Mouse (Mus musculus): Measurements from ENCODE around the gene Hist1h4h.
"Not testable (repeated sequence)": the region's sequence is repeated elsewhere in the genome, so short reads cannot be mapped to it uniquely, and the experiment has no call there.

The Hist1h4h gene

DNA sequence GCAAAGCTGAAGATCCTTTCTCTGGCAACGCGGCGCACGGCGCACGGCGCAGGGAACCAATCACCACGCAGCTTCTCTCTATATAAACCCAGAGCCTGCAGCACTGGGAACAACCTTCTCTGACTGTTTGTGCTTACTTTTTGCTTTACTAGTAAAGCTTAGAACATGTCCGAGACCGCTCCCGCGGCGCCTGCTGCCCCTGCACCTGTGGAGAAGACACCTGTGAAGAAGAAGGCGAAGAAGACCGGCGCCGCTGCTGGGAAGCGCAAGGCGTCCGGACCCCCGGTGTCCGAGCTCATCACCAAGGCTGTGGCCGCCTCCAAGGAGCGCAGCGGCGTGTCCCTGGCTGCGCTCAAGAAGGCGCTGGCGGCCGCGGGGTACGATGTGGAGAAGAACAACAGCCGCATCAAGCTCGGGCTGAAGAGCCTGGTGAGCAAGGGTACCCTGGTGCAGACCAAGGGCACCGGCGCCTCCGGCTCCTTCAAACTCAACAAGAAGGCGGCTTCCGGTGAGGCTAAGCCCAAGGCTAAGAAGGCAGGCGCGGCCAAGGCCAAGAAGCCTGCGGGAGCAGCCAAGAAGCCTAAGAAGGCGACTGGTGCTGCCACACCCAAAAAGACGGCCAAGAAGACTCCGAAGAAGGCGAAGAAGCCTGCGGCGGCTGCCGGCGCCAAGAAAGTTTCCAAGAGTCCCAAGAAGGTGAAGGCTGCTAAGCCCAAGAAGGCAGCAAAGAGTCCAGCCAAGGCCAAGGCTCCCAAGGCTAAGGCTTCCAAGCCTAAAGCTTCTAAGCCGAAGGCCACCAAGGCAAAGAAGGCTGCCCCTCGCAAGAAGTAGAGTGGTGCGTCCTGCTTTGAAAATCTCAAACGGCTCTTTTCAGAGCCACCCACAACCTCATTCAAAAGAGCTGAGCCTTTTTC lies 24.3 kb downstream of the Hist1h4h start:
- DNase-seq (ENCODE audit: low spot score in 2 of 2) = peak; percentile 69 to 79

DNA sequence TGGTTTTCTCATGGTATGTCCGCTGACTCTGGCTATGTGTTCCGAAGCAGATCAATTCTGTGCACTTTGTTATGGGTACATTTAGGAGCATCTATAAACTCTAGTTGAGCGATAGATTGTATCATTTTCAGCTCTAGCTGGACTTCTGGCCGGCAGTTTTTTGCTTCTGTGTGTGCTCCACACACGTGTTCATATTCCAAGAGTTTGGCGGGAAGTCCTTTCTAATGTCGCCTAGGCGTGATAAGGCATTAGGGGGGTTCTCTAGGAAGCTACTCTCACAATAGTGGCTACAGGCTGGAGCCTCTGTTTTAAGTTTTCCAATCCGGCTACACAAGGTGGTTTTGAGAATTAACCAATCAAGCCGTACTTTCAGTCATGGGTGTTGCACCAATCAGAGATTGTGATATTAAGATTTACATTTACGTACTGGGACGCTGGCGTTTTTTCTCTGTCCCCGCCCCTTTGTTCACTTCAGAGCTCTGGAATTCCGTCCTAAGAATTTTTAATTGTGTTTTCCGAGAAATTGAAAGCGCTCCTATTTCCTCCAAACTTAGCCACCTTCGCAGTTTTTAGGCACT lies 25.1 kb downstream of the Hist1h4h start:
- peak; percentile 49 to 56 for DNase-seq (ENCODE audit: low spot score in 2 of 2)

DNA sequence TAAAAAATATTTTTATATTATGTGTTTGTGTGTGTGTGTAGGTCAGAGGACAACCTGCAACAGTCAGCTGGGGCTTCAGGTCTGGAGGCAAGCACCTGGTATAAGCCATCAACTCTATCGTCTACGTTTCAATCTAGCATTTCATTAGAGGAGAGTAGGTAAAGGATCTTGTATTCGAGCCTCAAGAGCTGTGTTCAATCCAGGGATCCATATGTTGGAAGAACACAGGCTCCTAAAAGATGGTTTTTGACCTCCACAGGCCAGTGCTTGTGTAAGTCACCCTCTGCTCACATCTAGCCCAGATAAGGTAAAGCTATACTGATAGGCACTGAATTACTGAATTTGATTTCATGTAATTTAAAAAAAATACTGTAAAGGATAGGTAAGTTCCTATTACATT lies 26.1 kb downstream of the Hist1h4h start:
- DNase-seq (ENCODE audit: low spot score in 2 of 2) = no peak

DNA sequence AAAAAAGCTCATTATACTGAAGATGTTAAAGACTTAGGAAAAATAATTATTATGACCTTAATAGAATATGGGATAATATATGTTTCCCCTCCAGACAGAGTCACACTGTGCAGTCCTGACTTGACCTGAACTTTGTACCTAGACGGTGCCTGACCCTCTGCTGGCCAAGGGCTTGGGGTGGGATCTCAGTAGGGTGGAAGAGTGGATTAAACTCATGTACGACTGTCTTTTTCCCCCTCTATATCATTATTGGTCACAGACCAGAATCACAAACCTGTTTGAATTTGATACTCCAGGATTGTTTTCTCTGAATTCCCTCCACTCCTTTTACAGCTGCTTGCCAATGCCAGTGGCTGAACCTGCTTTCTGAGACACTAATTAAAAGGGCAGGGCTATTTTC lies 29.8 kb downstream of the Hist1h4h start:
- DNase-seq (ENCODE audit: low spot score in 2 of 2) = not testable (repeated sequence)

DNA sequence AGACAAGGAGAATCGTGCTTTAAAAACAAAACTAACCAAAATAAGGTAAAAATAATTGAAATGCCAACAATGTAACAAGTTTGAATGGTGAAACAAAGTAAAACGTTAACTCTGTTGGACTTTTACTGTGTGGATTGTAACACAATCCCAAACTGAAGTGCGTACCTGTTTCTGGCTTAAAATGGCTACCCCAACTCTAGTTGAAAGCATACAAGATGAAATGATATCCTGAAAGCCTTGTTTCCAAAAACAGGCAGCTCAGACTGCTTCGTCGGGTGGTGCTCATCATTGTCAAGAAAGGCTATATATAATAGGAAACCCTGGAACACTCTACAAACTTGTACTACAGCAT lies 30.7 kb downstream of the Hist1h4h start:
- not testable (repeated sequence) for DNase-seq (ENCODE audit: low spot score in 2 of 2)

DNA sequence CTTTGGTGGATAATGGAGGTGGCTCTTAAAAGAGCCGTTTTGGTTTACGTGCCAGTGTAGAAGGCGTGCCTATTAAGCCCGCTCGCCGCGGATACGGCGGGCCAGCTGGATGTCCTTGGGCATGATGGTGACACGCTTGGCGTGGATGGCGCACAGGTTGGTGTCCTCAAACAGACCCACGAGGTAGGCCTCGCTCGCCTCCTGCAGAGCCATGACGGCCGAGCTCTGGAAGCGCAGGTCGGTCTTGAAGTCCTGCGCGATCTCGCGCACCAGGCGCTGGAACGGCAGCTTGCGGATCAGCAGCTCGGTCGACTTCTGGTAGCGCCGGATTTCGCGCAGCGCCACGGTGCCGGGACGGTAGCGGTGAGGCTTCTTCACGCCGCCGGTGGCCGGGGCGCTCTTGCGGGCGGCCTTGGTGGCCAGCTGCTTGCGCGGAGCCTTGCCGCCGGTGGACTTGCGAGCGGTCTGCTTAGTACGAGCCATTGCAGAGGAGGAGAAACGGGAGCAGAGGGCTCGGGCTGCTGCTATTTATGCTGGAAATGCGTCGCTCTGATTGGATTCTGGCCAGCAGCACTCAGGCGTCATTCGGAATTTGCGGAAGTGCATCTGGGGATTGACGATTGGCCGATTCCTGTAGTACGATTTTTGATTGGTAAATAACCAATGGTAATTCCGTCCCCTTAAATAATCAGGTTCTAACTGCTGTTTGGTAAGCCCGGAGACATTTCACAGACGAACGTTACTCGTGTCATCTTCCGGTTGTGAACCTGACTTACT lies 31.2 kb downstream of the Hist1h4h start, which contains the start of gene Hist1h3e:
TSS of gene Hist1h3e (minus strand) at position 487 of the 777 bp plus-strand sequence.
- peak; percentile 90 to 94 for DNase-seq (ENCODE audit: low spot score in 2 of 2)

DNA sequence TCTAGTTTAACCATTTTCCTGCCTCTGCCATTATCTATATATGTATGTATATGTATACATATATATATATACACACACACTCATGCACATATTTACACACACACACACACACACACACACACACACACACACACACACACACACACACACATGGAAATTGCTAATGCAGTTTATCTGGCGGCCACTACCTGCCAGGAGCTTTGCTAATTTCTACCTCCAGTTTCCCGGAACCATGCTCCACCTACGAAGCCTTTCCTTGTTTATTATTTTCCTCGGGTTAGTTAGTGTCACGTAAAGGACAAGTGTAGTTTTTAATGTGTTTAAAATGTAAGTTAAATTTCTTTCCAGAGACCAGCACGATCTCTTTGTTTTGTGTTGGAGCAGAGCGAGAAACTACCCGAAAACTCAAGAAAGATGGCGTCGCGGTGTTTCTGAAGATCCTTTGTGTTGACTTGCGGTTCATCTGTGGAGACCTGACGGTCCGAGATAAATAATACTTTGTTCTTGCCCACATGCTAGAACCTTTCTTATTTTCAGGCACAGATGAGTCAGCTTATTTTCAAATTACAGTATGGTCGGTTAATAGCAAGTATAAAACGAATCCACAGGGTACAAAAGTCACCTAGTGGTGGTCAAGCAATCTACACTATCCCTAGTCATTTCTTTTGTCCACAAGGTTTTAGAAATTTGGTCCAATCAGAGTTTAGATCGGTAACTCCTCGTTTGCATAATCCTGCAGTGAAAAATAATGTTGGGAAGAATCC lies 32.0 kb downstream of the Hist1h4h start:
- DNase-seq (ENCODE audit: low spot score in 2 of 2) = no peak

DNA sequence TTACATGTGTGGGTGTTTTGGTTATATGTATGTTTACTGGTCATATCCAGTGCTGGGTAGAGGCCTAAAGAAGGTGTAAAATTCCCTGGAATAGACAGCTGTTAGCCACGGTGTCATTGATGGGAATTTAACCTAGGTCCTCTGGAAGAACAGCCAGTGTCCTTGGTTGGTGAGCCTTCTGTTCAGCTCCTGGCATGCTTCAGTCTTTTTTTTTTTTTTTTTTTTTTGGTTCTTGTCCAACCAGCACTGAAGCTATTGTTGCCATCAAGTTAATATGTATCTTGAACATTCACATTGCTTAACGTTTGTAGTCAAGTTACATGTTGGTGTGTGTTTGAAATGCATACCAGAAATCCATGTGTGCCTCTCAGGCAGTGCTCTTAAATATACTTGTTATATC lies 33.6 kb downstream of the Hist1h4h start:
- DNase-seq (ENCODE audit: low spot score in 2 of 2) = no peak

DNA sequence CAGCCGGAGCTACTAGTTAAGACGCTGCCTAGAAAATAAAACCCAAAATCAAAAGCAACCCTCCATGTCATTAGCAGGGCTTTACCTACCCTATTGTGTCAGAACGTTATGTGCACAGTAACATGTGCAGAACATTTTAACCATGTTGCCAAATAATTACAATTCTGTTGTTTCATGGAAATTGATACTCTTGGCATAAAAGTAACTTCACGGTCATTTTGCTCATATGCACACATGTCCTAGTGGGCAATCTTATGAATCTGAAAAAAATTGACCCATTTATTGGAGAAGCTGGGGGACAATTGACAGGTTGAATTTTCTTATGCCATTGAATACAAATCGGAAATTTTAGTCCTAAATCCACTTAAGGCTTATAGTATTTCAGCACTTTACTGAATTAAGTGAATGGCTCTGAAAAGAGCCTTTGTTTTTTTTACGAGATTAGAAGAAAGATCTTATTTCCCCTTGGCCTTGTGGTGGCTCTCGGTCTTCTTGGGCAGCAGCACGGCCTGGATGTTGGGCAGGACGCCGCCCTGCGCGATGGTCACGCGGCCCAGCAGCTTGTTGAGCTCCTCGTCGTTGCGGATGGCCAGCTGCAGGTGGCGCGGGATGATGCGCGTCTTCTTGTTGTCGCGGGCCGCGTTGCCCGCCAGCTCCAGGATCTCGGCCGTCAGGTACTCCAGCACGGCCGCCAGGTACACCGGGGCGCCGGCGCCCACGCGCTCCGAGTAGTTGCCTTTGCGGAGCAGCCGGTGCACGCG lies 39.6 kb downstream of the Hist1h4h start:
- not testable (repeated sequence) for DNase-seq (ENCODE audit: low spot score in 2 of 2)

DNA sequence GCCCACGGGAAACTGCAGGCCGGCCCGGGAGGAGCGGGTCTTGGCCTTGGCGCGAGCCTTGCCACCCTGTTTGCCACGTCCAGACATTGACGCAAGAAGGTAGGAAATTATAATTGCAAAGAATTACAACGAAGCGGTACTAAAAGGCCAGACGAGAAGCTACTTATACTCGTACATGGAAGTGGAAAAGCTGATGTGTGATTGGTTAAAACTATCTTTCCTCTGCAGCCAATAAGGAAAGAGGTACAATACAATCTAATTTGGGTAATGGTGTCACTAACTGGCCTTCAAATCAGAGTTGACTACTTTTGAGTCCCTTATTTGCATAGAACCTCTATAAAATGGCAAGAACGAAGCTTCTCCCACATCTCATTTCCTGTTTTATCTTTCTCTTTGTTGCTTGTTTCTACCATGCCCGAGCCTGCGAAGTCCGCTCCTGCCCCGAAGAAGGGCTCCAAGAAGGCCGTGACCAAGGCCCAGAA lies 40.2 kb downstream of the Hist1h4h start, which contains the start of the genes Hist1h2ae and Hist1h2bg:
TSS of gene Hist1h2ae (minus strand) at position 199 of the 482 bp plus-strand sequence.
TSS of gene Hist1h2bg (plus strand) at position 375 of the 482 bp plus-strand sequence.
- peak in 1 of 2 experiments; percentile 54 for DNase-seq (ENCODE audit: low spot score in 2 of 2)

DNA sequence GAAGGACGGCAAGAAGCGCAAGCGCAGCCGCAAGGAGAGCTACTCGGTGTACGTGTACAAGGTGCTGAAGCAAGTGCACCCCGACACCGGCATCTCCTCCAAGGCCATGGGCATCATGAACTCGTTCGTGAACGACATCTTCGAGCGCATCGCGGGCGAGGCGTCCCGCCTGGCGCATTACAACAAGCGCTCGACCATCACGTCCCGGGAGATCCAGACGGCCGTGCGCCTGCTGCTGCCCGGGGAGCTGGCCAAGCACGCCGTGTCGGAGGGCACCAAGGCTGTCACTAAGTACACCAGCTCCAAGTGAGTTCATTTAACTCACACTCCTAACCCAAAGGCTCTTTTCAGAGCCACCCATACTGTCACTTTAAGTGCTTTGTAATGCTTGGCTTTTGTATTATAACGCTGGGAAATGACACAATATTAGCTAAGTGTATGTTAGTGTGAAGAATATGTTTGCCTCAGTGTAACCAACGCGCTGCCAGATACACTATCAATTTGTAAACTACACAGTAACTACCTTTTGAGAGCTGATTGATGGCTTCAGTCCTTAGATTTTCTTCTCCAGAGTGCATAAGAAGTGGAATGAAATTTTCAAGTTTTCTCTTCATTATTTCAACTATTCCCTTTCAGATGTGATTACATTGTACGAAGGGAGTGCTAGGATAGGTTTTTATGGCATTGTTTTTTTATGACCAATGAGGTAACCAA lies 40.8 kb downstream of the Hist1h4h start:
- not testable (repeated sequence) for DNase-seq (ENCODE audit: low spot score in 2 of 2)

DNA sequence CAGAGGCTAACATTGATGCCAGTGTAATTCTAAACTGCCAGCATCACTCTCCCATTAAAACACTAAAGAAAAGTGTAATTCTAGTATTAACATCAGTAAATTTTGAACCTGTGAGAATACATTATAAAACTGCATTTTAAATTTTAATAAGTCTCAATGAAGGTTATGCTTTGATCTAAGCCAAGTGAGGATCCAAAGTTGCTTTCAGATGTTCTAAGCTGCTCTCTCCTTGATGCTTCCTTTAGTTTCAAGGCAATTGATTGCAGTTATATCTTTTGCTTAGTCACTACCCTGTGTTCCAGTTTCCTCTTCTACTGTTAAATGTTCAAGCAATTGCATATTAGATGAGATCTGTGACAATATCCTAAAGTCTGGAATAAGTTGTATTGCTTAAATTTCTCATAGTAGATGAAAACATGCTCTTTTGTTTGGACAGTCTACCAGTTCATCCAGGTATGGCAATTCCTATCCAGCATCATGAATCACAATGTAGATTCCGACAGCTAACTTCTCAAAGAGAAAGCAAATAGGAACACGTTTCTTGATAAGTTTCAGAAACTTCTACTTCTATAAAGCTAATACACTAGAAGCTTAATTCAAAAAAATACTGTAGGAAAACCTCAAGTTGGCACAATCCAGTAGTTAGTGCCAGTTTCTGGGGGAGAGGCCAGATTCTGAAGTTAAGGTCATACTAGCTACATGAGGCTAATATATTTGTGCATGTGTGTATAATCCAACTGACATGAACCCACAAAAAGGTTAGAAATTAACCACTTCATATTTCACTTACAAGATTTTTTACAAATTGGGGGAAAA lies 41.6 kb downstream of the Hist1h4h start:
- DNase-seq (ENCODE audit: low spot score in 2 of 2) = no peak

DNA sequence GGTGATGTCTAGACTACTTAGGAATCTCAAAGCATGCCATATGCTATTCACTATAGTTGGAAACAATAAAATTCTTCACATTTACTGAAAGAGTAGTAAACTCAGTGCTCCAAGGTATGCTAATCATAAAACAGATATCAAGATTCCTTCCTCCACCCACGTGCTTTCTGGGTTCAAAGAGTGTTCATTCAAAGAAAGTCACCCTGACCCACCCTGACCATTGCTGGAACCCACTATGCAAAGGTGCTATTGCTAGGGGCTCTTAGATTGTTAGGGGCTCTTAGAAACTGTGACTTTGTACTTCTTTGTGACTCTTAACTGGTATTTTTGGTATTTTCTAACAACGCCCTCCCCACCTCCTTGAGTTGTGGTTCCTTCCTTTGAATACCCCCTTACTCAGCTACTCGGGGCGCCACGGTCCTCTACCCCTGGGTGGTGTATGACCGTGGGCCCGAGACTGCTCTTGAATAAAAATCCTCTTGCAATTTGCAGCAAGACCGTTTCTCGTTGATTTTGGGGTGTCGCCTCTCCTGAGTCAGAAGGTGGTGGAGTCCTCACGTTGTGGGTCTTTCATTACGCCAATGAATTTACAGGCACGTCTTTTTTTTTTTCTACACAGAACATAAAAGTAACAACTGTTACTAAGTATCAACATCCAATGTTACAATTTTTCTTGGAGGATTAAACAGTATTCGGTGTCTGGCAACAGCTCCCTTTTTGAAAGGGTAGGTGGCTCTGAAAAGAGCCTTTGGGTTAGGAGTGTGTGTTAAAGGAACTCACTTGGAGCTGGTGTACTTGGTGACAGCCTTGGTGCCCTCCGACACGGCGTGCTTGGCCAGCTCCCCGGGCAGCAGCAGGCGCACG lies 42.4 kb downstream of the Hist1h4h start:
- DNase-seq (ENCODE audit: low spot score in 2 of 2) = not testable (repeated sequence)

DNA sequence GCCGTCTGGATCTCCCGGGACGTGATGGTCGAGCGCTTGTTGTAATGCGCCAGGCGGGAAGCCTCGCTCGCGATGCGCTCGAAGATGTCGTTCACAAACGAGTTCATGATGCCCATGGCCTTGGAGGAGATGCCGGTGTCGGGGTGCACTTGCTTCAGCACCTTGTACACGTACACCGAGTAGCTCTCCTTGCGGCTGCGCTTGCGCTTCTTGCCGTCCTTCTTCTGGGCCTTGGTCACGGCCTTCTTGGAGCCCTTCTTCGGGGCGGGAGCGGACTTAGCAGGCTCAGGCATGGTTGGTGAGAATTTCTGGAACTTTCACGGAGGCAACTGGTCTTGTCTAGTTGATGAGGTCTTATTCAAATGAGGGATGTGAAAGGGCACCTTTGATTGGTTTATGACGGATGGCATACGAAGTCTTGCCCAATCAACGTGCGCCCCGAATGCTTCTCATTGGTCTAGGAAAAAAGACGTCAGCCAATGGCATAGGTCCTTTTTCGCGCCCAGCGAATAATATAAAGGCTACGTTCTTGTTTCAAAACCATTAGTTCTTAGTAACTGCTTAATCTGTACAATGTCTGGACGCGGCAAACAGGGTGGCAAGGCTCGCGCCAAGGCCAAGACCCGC lies 43.2 kb downstream of the Hist1h4h start, which contains the start of the genes Hist1h2bf and Hist1h2ad:
TSS of gene Hist1h2bf (minus strand) at position 299 of the 627 bp plus-strand sequence.
TSS of gene Hist1h2ad (plus strand) at position 484 of the 627 bp plus-strand sequence.
- DNase-seq (ENCODE audit: low spot score in 2 of 2) = peak; percentile 66 to 86

DNA sequence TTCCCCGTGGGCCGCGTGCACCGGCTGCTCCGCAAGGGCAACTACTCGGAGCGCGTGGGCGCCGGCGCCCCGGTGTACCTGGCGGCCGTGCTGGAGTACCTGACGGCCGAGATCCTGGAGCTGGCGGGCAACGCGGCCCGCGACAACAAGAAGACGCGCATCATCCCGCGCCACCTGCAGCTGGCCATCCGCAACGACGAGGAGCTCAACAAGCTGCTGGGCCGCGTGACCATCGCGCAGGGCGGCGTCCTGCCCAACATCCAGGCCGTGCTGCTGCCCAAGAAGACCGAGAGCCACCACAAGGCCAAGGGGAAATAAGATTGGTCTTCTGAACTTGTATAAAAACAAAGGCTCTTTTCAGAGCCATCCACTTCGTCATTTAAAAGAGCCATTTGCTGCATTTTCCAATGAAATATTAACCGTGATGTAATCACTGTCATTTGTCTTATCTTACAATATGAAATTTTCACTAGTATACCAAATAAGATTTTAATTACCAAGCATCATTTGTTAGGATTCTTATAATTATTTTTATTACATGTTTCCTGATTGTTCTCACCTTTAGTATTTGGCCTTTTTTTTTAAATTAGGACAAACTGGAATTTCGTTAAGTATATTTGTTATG lies 43.8 kb downstream of the Hist1h4h start:
- DNase-seq (ENCODE audit: low spot score in 2 of 2) = not testable (repeated sequence)

DNA sequence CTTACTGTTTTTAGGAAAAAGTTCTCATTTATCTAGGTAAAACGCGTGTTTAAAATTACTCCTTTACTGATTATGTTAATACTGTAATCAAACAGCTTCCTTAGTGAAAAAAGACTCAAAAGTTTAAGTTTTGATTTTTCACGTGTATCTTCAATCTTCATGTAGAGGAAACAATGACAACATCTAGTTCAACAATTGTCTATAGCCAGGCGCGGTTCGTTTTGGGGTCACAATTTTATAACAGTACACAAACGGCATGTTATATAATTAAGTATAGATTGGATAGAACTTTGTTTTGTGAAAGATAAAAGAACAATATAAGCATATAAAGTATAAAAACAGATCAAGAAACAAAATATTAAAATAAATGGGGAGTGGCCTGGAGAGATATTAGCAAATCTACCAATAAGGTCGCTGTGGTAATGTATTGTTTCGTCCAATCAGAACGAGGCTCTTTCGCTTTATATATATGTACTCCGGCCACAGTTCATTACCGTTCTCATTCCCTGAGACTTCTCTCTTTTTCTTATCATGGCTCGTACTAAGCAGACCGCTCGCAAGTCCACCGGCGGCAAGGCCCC lies 44.5 kb downstream of the Hist1h4h start, which contains the start of gene Hist1h3d:
TSS of gene Hist1h3d (plus strand) at position 493 of the 581 bp plus-strand sequence.
- no peak for DNase-seq (ENCODE audit: low spot score in 2 of 2)
